Mouse (Mus musculus) ZHBTc4 (cell line): ENCODE data around the gene Glis3.

ENCODE experiments used
- DNase-seq: peaks from one replicate; pipeline ENCODE4 v3.0.0-alpha.2; 2011; ENCODE audit warnings: low read depth, low spot score

Glis3 gene

DNA sequence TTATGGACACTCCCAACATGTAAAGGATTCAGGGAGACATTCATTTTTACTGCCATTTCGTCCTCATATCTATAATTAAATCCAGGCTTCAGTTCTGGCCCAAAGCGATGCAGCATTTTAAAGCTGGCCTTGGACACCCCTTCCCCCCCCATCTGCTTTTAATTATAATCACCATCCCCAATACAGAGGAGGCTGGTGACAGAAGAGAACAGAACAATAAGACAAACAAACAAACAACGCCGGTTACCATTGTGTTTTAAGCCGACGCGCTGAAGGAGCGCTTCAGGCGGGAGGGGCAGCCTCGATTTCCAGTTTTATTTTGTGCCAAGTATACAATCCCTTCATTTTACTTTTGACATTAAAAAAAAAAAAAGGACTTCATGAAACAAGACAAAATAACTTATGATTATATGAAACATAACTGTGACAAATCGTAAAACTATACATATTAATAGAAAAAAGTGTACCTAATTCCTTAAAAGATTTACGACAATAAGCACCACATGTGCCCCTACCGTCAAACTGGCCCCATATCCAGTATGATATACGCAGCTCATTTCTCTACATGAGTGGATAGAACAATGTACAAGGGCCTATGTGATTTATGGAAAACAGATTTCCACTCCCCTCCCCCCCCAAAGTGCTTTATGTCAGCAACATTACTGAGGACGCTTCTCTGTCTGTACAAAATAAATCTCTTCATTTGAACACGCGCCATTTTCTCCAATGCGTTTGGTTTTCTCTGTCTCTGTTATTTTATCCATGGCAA, 420.8 kb downstream of the Glis3 start:
- DNase-seq: no peak

DNA sequence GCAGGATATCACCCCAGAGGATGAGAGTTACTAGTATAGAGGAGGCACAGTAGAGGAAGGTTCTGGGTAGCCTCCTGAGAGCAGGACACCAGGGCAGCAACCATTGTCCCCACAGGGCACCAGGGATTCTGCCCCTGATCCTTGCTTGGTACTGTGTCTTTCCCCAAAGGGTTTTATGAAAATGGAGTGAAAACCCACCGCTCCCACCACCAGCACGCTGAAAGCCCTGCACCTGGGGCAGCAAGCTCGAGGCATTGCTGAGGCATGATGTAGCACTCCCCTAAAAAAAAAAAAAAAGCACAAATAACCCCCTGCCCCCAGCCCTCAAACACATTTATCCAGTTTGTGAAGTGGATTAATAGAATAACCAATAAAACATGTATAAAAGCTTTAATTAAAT, 421.4 kb downstream of the Glis3 start:
- DNase-seq: no peak

DNA sequence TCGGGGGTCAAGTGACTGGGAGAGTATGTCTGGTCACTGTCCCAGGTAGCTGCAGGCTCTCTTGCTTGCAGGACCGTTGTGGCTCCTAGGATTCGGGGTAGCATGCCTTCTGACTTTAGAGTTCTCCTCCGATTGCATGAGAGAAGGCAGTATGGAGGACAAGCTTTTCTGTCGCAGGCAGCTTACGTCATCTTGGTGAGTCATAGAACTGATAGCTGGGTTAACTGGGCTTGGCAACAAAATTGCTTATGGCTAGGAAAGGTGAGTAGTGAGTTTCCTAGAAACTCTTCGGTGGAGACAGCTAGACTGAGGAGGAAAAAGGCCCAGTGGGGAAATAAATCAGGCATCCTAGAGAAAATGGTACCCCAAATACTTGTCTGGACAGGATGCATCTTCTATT, 432.5 kb downstream of the Glis3 start:
- no peak for DNase-seq

DNA sequence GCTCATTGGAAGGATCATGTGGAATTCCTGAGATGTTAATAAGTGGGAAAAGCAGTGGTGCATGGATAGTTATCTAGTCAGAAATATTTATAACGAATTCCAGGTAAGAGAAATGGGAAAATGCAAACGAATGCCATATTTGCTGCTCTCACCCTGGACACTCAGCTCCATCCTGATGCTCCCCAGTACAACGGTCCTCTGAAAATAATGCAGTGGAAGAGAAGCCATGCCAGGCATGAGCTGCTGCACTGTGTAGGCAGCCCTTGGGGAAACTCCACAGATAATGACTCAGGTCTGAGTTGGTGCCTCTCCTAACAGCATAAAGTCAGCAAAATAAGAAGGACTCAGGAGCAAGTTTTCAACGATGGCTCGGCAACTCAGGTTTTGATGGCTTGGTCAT, 433.7 kb downstream of the Glis3 start:
- no peak for DNase-seq

DNA sequence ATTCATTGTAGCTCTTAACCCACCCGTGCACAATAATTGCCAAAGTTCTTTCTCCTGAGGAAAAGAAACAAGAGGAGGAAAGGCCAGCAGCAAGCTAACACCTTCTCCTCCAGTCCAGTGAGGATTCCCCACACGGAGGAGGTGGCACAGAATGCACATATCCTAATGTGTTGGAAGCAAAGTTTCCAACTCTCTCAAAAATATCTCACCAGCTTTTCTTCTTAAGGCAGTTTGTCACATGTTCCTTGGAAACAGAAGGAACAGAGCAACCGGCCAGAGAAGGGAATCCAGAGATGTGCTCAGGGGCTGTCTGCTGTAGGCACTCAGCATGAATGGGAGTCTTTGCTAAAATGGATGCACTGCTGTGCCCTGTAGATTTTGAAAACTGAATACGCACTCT, 441.8 kb downstream of the Glis3 start:
- DNase-seq: no peak

DNA sequence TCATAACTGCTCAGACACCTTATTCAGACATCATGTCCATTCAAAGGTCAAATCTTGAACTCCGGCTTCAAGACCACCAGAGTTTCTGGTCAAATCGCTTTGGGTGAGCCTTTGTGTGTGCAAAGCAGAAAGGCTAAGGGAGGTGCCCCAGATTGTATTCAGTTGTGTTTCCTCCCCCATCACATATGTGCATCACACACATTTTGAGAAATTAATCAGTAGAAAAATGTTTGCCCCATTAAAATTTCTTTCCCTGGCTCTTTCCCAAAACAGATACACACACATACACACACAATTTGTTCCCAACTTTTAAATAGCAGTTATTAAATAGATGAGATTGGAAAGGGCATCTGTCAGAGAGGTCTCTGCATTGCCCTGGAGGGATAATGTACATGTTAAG, 442.3 kb downstream of the Glis3 start:
- no peak for DNase-seq

DNA sequence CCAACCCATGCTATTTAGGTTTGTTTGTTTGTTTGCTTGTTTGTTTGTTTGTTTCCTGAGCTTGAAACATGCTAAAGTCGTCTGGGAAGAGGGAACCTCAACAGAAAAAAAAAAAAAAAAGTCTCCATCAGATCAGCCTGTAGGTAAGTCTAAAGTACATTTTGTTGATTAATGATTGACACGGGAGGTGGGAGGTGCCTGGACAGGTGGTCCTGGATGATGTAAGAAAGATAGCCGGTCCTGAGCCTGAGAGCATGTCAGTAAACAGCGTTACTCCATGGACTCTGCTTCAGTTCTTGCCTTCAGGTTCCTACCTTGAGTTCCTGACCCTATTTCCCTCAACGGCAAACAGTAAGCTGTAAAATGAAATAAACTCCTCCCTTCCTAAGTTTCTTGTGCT, 444.3 kb downstream of the Glis3 start:
- no peak for DNase-seq

DNA sequence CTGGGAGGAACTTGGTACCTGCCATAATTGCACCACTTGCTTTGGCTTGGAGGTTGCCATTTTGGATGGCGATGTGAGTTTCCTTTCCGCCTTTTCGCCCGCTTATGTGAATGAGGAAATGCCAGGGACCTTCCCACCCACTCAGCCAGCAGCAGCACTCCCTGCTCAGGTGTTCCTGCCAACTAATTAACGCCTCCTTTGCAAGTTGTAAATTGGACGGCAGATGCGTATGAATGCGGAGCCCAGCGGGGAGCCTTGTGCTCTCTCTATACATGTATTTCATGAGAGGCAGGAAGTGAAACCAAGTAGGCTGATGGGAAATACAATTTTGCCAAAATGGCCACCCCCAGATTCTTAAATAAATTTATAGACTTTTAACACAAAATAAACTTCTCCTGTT, 444.8 kb downstream of the Glis3 start:
- no peak for DNase-seq

DNA sequence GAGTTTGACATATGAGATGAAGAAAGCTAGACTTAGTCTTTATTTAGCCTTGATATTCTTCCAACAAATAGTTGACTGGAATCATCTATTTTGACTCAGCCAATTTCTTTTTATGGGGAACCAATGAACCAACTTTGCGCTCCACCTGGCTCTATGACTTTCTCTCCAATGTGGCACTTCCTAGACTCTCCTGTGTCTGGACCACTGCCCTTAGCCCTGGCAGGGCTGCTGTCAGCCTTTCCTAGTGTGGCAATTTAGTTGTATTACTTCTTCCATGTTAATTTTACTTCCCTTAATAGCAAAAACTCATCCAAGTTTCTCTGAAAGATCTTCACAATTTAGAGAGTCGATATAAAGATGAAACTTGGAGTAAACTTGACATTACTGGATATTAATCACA, 445.2 kb downstream of the Glis3 start:
- DNase-seq: no peak

DNA sequence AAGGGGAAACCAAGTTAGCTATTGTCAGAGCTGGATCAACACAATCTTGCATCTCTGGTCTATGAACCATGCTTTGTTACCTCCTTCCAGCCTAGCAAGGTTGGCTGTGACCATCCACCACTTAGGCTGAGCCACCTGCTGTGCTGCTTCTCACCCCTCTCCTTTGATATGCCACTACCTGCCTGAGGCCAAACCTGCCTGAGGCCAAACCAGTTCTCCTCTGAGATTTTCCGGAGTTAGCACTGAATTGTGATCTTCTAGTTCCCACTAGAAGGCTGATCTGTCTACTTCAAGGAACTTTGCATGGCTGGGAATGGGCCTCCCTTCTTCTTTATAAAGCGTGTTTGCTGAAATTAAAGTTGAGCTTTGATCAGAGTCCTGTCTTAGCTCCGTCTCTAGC, 448.4 kb downstream of the Glis3 start:
- DNase-seq: peak; percentile 71

DNA sequence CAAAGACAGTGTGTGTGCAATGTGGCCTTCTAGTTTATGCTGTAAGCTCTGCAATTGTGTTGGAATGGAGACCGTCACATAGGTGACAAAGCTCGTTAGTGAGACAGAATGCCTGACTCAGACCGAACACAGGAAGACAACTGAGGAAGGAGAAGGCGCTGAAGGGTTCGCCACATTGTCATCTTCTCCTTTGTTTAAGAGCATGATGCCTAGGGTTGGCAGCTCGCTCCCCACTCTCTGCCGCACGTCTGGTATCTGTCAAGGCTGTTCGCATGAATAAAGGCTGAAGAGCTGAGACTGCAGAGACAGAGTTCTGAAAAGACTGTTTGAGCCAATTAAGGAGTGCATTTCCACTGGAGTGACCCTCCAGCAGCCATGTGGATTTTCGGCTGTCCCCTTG, 452.4 kb downstream of the Glis3 start:
- no peak for DNase-seq

DNA sequence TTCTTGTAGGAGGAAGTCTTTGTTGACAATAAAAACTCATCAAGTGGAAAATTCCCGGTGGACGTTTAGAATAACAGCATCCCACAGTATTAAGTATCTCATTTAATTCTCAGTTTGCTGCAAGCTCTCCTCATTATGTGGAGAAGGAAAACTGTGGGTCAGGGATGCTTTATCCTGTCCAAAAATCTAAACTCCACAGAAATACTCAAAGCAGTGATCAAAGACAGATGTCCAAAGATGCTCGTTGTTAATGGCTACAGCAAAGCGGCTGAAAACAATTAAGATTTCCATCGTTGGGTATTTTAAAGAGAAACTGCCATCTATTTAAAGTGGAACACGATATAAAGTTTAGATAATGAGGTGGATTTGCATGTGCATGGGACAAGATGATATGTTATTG, 454.2 kb downstream of the Glis3 start:
- no peak for DNase-seq

DNA sequence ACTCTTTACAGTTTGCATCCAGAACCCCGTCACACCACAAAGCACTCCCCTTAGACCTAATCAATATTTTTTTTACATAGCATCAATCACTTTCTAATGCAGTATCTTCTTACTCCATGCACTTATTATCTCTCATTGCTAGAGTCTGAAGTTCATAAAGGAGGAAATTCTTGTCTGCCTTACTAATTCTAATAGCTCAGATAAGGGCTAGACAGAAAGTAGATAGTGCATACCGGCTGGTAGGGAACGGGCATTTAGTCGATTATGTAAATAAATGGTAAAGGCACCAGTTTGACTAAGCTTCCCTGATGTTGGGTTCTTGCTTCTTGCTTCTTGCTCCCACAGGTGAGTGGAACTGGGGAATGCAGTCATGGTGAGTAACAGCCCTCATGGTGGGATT, 468.2 kb downstream of the Glis3 start:
- no peak for DNase-seq
